Mouse (Mus musculus) embryo, embryonic 11.5 days (tissue): ENCODE measurements around the gene H2afx.
"Not testable (repeated sequence)": the region's sequence is repeated elsewhere in the genome, so short reads cannot be mapped to it uniquely, and the experiment has no call there.

Experiments
- DNase-seq: peaks from one replicate; pipeline ENCODE4 v3.0.0-alpha.2; 2012; ENCODE audit warnings: low read depth, low spot score

The H2afx gene

DNA sequence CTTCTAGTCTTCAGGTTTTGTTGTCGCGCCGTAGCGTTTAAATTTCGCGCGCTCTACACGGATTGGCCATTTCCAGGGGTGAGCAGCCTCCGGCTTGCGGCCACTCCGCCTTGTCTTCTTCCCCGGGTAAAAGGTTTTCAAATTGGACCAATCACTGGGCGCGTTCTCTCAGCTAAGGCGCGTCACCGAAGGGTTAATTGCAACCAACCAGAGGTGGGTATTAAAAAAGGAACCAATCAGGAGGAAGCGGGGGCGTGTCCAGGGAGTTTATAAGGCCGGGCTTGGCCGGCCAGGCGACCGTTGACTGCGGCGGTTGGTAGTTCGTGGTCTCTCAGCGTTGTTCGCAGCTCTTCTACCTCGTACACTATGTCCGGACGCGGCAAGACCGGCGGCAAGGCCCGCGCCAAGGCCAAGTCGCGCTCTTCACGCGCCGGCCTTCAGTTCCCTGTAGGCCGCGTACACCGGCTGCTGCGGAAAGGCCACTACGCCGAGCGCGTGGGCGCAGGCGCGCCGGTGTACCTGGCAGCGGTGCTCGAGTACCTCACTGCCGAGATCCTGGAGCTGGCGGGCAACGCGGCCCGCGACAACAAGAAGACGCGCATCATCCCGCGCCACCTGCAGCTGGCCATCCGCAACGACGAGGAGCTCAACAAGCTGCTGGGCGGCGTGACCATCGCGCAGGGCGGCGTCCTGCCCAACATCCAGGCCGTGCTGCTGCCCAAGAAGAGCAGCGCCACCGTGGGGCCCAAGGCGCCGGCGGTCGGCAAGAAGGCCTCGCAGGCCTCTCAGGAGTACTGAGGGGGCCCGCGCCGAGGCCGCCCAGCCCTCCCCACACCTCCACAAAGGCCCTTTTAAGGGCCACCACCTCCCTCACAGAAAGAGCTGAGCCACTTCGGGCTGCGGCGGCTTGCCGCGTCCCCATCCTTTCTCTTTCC, at the start of gene H2afx:
H2afx (plus strand) TSS at position 299 of the 935 bp plus-strand sequence.
- DNase-seq, result peak; percentile 98

DNA sequence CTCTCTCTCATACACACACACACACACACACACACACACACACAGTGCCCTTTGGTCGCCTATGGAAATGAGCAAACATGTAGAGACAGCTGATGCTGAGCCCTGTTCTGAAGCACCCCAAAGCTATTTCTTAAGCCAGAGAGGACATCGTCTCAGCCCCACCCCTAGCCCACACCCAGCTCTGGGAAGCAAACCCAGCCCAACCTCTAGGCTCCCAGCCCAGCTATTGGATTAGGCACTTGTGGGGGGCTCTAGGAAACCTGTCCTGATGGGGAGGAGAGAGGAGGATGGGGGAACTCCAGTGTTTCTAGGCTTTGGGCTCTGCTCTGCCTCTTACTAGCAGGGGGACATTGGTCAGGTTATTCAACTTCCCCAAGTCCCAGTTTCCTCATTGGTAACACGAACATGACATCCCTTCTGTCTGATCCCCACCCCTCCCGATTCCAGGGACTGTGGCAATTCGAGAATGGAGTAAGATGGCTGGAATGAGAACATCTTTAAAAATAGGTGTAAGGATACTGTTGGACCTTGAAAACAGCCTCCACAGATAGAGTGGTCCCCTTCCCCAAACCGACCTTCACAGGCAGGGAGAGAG, 48.1 kb upstream of the H2afx start:
- DNase-seq, result no peak

DNA sequence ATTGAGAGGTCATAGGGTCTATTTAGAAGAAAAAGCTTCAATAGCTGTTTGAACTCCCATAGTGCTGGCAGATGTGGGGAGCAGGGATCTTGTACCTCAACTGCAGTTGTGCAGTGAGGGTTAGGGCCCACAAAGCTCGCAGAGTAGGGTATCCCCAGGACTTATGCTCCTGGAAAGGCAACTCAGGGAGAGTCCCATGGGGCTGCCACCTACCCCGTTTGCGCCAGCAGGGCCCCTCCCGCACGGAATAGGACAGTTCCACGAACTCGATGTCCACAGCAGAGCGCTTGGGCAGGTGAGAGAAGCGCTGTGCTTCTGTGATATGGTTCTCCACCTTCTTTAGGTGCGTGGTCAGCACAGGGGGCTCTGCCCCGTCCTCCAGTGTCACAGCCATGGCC, 47.5 kb upstream of the H2afx start:
- no peak for DNase-seq

DNA sequence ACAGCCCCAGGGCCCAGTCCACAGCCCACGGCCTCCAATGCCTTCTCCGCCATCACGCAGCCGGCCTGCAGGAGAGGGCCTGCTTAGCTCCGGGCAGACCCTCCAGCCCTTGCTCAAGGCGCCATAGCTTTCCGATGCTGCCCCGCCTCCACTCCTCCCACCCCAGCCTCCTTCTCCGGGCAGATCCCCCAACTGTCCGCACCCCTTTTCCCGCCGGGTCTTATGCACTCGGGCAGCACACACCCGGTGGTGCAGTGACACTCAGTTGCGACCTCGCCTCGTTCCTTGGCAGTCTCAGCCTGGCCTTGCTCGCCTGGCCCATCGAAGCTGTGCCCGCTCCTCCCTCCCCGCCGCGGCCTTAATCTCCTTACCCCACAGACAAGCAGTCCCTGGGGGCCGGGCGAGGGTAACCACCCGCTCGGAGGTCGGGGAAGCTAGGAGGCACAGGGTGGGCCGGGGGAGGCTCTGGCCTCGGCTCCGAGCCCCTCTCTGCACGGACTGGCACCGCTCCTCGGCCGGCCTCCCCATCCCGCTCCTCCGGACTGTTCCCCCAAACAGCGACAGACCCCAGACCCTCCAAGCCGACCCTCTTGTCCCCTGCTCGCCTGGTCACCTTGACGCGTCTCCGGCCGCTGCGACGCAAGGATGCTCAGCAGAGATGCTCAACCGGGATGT, 47.0 kb upstream of the H2afx start:
- DNase-seq, result no peak

DNA sequence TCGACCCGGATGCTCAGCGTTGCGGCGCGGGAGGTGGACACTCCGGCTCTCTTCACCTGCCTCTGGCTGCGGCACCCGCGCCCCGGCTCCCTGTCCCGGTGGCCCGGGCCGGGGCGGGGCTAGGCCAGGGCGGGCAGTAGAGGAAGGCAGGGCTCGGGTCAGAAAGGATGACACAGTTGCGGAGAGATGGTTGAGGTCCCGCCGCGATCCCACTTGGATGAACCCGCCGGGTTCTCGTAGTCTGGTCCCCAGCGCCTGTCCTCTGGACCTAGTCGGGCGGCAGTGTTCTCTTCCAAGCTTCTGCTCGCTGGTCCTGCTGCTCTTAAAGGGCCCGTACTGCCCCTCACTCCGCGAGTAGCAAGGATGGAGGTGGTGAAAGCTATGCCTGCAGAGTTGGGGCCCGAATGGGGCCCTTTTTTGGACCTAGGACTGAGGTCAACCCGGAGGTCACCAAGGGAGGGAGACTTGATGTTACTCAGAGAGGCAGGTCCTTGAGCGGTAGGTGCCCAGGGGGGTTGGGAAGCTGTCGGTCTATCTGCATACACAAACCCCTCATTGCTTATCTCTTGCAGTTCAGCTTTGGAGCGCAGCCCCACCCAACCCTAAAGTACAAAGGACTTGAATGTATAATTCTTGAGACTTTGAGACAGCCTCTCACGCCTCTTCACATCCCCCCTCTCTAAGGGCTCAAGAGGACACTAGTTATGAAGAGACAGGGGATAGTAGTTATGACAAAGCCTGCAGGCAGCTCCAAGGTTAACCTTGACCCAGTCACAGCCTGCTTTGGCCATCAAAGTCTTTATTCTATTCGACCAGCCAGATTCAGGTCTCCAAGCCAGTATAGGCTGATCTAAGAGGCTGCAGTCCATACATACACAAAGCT, 46.2 kb upstream of the H2afx start, which contains the start of gene Abcg4:
Abcg4 (minus strand) TSS at position 540 of the 883 bp plus-strand sequence.
- DNase-seq, result no peak

DNA sequence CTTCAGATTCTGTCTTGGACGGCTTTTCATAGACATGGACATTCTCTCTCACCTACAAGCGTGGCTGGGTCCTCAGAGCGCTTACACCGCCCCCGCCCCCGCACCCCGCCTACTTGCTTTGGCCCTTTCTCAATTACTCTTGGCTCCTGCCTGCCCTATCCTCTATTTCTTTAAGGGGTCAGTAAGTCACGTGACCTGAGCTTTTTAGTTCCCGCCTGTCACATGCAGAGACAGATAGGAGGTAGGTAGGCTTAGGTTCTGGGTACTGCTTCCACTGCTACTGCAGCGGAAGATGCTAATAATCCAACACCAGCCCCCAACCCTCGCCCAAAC, 45.6 kb upstream of the H2afx start:
- DNase-seq, result no peak

DNA sequence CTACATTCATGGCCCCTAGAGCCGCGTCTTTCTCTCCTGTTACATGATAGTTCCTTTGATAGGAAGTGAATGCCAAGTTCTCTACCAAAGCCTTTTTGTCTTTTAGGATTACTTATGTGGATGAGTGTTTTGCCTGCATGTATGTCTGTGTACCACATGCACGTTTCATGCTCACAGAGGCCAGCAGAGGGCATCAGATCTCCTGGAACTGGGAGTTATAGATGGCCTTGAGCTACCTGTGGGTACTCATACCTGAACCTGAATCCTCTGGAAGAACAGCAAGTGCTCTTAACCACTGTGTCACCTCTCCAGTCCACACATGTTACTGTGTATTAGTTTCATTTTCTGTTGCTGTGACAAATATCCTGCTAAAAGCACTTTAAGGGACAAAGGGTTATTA, 42.0 kb upstream of the H2afx start:
- DNase-seq, result no peak

DNA sequence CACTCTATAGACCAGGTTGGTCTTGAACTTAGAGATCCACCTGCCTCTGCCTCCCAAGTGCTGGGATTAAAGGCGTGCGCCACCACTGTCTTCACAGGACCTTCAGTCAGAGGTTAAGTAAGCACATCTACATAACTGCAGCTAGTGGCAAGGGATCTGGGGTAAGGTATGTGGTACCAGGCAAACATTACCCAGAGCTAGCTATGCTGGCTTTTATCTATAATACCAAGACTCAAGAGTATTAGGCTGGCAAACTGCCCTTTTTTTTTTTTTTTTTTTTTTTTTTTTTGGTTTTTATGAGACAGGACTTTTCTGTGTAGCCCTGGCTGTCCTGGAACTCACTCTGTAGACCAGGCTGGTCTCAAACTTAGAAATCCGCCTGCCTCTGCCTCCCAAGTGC, 34.5 kb upstream of the H2afx start:
- not testable (repeated sequence) for DNase-seq

DNA sequence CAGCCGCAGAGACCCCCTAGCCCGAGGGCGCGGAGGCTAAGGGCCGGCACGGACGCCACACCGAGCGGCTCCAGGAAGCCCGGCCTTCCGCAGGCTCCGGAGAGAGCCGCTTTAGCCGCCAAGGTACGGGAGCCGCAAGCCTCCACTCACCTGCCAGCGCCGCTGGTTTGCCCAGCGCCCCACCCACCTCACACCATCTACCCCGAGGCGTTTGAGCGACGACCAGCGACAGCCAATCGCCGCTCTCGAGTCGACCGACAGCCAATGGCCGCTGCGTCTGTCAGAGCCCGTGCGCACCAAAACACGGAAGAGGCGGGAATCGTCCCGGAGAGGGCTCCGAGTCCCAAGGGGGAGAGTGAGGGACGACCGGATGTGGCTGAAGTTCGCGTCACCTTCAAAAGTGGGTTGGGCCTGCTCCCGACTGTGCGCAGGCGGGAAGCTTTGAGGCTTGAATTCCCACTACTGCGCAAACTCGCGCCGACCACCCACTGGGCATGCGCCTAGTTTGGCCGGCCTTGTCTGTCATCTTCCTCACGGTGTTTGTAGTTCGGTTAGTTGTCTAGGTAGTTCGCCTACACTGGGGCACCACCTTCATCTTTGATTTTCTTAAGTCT, 28.9 kb upstream of the H2afx start, which contains the start of gene Hinfp:
Hinfp (minus strand) TSS at position 206 of the 614 bp plus-strand sequence.
- peak; percentile 99 for DNase-seq

DNA sequence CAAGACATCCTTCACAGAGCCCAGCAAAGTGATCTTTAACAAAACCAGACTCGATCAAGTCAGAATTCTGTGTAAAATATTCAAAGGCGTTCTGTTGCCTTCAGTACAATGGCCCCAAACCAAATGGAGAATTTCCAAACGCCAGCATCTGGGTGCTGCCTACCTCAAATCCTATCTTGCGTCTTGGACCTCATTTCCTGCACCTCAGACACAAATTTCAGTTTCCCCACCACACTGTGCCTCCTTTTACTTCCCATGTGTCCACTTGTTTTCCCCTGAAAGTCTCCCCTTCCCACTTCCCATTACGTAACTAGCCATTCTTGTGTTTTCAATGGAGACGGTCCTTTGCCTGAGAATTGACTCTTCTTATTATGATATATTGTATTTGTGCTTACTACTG, 28.0 kb upstream of the H2afx start:
- DNase-seq, result no peak

DNA sequence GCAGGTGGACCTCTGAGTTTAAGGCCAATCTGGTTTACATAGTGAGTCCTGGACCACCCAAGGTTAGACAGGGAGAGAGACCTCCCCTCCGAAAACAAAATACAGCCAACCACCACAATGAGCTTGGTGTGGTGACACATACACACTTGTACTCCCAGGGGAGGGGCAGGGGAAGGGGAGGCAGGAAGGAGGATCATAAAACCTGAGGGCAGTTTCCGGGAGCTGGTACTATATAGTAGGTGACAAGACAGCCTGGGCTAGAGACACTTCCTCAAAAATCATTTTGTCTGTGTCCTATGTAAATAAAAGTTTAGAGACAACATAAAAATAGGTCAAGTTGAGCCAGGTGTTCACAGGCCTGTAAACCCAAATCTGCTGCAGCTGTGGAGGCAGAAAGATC, 27.2 kb upstream of the H2afx start:
- no peak for DNase-seq

DNA sequence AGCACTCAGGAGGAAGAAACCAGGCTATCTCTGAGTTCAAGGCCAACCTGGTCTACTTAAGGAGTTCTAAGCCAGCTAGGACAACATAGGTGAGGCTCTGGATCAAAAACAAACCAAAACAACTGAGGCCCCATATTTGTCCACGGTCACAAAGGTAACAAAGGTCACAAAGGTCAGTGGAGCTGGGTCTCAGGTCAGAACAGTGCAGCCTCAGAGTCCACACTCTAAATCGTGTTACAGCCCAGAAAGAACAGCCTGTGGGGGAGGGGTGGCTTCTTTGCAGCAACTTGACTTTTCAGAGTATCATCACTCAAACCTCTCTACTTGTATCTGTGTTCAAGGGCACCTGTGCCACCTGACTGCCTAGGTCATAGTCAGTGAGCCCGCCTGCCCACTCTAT, 24.7 kb upstream of the H2afx start:
- DNase-seq, result no peak

DNA sequence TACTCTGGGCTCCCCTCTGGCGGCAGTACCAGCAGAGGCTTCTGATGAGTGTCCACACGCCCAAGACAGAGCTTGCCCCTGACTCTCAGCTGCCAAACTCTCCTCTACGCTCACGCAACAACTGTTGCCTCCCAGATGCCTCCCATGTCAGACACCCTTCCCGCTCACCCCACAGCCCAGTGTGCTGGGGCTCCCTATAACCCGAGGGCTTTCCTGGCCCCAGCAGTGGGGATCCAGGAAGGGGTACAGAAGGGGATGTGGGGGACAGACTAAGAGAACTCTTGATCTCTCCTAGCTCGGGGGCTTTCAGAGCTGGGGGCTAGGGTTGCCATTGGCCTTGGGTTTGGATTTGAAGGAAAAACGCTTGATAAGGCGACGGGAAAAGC, 23.8 kb upstream of the H2afx start:
- no peak for DNase-seq

DNA sequence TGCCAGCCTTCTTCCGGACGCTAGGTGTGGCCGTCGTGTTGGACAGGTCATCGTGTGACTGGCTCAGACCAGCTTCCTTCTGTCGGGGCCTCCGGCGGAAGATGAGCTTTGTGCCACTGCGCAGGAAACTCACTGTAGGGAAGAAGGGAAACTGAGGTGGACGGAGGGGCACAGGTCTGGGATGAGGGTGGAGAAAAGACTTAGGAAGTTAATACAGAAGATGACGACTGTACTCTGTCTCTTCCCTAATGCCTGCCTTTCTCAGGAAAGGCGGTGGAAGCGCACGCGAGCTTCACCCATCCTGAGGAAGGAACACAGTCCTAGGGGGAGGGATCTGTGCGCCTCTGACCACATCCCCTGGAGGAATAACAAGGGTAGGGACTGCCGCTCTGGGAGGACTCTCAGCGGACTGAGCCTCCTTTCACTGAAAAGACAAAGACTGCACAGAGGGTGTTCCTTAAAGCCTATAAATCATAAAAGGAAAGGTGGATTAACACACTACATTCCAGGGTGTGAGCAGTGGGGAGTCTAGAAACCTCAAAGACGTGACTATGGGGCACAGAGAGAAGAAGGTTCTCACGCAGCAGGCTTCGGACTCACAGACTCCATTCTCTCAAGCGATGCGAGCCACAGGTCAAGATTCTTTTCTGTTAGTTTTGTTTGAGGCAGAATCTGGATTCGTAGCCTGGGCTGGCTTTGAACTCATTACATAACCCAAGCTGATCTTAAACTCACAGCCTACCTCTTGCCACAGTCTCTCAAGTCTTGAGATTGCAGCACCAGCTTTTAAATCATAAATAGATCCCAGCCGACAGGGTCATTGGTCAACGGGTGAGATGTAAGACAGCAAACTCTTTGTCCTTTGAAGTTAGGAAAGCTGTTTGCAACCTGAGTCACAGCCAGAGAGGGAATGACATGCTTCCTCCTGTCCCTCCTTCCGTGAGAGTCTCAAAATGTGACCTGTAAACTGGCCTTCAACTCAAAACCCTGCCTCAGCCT, 23.1 kb upstream of the H2afx start:
- DNase-seq, result no peak

DNA sequence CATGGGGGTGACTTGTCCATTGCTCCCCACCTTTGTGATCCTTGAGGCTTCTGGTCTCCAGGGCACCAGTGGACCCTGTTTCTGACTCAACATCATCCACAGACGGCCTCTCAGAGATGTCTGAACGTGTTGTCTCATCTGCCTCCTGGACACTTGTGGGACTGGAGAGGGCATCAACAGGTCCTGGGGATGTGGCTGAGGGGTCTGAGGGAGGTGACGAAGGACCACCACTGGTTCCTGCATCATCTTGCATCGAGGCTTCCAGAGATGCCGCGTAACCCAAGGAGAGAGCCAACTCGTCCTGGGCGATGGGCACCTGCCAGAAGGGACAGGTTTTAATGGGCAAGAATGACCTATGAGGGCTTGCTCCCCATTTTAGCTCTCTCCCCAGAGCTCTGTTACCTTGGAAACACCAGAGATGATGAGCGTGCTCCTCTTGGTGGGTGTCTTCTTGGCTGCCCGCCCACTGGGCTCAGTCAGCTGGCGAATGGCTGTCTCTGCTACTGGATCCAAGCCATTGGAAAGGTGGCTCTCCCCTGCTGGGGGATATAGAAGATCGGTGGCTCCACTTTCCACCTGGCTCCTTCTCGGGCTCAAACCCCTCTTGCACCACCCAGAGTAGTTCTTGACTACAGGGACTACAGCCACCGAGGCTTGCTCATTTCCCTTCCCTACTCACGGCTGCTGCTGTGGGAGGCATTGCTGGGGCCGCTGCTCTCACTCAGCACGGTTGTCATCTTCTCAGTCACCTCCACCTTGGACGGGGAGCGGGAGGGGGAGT, 20.8 kb upstream of the H2afx start:
- DNase-seq, result no peak

DNA sequence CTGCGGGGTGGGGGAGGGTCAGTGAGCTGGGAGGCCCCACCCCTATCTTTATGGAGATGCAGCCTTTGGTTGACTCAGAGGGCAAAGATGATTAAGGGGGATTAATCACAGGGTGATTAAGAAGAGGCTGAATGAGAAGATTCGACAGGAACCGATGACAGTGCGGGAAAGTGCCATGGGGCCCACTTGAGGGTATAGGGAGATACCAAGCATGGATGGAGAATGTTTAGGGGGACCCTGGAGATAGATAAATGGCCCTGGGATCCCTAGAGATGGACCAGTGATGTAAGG, 20.3 kb upstream of the H2afx start:
- DNase-seq, result no peak

DNA sequence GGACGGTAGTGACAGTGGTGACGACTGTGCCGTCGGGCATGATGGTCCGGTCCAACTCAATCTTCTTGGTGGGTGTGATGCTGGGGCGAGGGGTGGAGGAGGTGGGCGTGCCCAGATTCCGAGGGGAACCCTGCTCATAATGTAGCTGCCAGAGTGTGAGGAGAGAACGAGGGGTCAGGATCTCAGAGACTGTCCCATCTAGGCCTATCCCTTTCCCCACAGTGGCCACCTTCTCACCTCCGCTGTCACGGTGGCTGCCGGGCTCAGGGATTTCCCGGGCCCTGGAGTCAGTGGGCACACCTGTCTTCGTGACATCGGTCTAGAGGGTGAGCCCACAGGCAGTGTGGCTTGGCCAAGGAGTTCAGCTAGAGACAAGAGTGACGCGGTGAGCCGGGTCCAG, 19.6 kb upstream of the H2afx start:
- no peak for DNase-seq

DNA sequence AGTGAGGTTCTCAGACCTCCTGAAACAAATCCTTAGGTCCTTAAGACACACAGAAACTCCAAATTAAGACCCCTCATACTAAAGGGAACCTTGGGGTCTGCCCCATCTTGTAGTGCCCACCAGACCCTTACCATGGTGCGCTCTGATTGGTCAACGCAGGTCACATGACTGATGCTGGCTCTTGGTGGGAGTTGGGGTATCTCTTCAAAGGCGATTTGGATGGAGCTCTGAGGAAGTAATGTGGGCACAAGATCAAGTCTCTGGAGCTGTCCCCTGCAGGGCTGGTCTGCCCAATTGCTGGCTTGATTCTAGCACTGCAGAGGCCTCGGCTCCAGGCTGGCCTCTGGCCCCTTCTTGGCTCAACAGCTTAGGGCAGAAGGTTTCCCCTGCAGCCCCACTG, 17.0 kb upstream of the H2afx start:
- no peak for DNase-seq

DNA sequence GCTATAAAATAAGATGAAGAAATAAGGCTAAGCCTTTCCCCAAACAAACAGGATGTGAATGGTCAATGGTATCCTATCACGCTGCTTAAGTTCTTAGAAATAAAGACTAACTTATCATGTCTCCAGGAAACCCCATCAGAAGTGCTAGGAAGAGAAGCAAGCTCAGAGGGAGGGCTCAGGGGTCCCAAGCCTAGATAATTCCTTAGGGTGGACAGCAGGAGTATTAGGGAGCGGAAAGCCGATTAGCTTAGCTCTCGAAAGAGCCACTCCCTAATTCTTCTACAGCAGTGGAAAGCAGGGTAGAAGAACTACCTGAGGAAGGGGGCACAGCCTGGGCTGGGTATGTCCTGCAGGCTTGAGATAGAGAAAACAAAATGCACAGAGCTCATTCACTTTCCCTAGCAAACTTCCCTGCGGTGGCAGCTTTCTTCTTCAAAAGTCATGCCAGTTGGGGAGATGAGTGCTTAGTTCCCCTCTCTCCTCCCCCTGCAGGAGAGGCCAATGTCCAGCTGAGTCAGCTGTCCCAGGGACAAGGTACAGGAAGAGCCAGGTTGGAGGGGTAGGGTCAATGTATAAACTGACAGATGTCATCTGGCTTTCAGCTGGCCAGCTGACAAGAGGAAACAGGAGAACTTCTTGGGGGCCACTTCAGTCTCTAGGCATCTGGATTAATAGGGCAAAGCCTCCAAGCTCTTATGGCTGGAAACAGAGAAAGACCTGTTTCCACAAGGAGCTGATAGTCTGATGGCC, 16.2 kb upstream of the H2afx start:
- no peak for DNase-seq
